Mouse (Mus musculus): ENCODE measurements at regions not wholly inside any gene's neighbourhood (a gene's known extent, or its start where the extent isn't known, plus 50 kb on each side); places are given as distances from the start of the nearest gene placed in this dataset.

DNA sequence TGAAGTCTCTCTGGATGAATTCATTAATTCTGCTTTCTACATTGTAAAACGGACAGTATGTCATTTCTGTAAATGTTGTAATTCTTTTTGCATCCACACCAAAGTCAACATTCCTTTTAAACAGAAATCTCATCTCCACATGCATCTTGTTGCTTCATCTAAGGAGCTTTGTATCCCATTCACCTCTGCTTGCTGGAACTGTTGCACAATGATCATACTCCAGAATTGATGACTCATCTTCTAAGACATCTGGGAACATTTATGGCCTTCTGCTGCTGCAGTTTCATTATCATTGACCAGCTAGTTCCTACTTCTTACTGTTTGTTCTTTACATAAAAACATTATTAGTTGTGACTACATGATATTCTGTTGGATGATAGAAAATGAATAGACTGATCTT, 1926.9 kb upstream of the Gm38303 start:
- ATAC-seq (no peak), DNase-seq (ENCODE audit: low read depth, low spot score) (no peak)
- no peaks in the 10 kb centered on the region for H3K27me3 ChIP-seq
- POLR2A ChIA-PET = no interaction called here
- no peak for TF ChIP-seq CTCF (IDR thresholded peaks at IDR 0.05)
- CTCF ChIA-PET = interaction anchor here (1.1 kb wide), 1 partner anchor 12 kb away, joined by 3 read pairs; no protein-coding TSS in a partner anchor
- in situ Hi-C loops (cut with MboI; ENCODE audit: low pct_unique_long_range_greater_than_20kb) = no loop called here

DNA sequence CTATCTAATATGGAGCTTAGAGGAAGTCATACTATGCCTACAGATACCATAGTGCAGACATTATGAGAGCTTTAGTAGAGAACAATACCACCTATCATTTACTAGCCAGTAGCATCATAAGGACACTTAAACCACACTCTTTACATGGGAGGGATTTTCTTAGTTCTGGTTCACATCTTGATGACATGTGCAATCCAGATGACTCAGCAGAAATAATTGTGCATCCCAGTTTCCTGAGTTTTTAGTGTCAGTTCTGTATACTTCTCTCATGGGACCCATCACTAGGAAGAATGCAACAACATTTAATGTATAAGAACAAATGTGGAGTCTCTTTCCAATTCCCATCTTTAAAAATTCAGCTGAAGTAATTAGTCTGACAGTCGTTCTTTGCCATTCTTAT, 1922.2 kb upstream of the Gm38303 start:
- H3K27me3 ChIP-seq = no peaks in the 10 kb centered on the region
- no peak for TF ChIP-seq CTCF (IDR thresholded peaks at IDR 0.05)
- in situ Hi-C loops (cut with MboI; ENCODE audit: low pct_unique_long_range_greater_than_20kb) = no loop called here
- DNase-seq (ENCODE audit: low read depth, low spot score) = no peak
- ATAC-seq = no peak
- ChIA-PET CTCF (interaction anchor here (1.2 kb wide), 1 partner anchor 19 kb away, joined by 4 read pairs; no protein-coding TSS in a partner anchor), POLR2A (no interaction called here)

DNA sequence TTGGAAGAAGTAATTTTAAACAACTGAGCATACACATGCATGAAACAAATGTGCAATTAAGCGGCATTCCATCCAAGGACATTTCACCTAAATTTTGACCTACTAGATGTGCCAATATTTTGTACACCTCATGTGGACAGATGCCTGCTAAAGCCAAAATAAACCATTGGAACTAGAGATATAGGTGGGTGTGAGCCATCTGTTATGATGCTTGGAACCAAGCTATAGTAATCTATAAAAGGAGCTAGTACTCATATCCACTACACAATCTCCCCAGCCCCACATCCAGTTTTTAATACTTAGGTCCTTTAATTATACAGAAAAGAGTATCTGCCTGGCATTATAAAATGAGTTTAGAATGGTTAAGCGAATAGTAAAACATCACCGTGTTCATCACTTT, 1910.7 kb upstream of the Gm38303 start:
- TF ChIP-seq CTCF (IDR thresholded peaks at IDR 0.05) = no peak
- no peaks in the 10 kb centered on the region for H3K27me3 ChIP-seq
- DNase-seq (ENCODE audit: low read depth, low spot score) = no peak
- CTCF ChIA-PET = no interaction called here
- POLR2A ChIA-PET = no interaction called here
- ATAC-seq = no peak
- in situ Hi-C loops (cut with MboI; ENCODE audit: low pct_unique_long_range_greater_than_20kb) = no loop called here

DNA sequence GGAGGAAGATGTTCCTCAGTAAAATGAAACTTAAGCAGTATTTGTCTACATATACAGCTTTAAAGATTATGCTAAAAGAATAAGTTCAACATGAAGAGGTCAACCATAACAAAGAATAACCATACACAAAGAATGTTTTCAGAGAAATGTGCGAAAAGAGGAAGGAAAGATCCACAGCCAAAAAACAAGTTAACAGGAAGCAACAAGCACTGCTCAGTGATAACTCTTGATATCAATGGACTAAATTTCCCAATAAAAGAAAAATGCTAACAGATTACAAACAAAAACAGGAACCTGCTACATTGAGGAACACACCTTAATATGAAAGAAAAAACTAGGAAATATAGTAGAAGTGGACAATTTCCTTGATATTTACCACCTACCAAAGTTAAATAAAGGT, 1905.5 kb upstream of the Gm38303 start:
- ChIA-PET CTCF (no interaction called here), POLR2A (no interaction called here)
- in situ Hi-C loops (cut with MboI; ENCODE audit: low pct_unique_long_range_greater_than_20kb) = no loop called here
- no peaks in the 10 kb centered on the region for H3K27me3 ChIP-seq
- ATAC-seq (no peak), DNase-seq (ENCODE audit: low read depth, low spot score) (no peak)
- no peak for TF ChIP-seq CTCF (IDR thresholded peaks at IDR 0.05)

DNA sequence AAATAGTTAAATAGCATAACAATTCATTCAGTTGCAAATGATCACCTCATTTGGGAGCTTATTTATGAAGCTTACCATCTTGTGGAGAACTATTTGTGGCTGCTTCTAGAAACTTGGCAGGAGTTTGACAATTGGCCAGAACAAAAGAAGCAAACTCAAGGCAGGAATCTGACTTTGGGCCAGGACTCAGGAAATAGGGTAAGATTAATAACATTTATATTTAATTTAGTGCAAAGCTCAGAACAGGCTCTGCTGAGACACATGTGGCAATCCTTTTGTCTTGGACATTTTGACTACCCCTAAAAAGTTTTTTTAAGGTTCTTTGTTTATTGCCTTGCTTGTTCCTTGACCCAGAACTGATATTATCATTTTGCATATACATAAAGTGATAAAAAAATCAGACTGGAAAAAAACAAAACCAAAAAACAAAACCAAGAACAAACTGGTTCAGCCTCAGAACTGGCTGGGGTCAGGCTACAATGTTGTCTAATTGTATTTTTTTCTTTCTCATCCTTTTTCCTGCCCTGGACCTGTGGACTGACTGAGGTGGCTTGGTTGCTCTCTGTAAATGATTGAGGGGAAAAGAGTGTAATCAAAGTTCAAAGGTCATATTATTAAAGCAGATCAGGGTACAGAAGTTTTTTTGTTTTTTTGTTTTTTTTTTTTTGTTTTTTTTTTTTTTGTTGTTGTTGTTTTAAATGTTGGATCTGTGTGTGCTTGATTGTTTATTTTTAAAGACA, 1892.4 kb upstream of the Gm38303 start:
- DNase-seq (ENCODE audit: low read depth, low spot score) (no peak), ATAC-seq (no peak)
- ChIA-PET CTCF (no interaction called here), POLR2A (no interaction called here)
- H3K27me3 ChIP-seq = no peaks in the 10 kb centered on the region
- in situ Hi-C loops (cut with MboI; ENCODE audit: low pct_unique_long_range_greater_than_20kb) = no loop called here
- TF ChIP-seq CTCF (IDR thresholded peaks at IDR 0.05) = no peak

DNA sequence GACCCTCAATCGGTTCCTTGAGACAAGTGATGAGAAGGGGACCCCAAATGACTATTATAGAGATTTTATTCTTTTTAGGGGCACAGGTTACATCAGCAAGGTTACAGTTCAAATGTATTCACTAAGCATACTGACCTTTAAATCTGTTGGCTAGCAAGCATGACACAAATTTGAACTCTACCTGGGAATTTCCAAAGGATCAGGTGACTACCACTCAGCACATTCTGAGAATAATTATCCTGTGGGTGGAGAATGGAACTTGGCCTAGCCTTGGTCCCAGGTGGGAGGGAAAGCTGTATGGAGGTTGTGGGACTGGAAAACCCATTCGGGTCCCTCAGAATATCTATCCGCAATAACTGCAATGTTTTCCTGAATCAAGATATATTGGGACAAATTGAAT, 1891.3 kb upstream of the Gm38303 start:
- ATAC-seq = no peak
- H3K27me3 ChIP-seq = no peaks in the 10 kb centered on the region
- DNase-seq (ENCODE audit: low read depth, low spot score) = no peak
- in situ Hi-C loops (cut with MboI; ENCODE audit: low pct_unique_long_range_greater_than_20kb) = no loop called here
- no peak for TF ChIP-seq CTCF (IDR thresholded peaks at IDR 0.05)
- CTCF ChIA-PET = no interaction called here
- POLR2A ChIA-PET = no interaction called here

DNA sequence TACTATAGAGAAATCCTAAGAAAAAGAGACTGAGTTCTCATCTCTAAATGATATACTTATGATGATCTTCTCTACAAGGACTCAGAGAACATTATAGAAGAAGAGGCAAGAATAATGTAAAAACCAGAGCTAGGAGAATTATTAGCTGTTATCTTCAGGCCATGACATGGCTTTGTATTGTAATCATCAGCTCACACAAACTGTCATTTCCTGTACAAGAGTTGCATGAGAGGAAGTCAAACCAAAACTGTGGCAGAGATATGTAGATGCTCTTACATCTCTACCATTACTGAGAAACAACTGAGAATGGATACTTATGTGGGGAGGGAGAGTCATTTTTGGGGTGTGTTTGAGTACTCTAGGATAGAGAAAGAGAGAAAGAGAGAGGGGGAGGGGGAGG, 1889.4 kb upstream of the Gm38303 start:
- ChIA-PET CTCF (no interaction called here), POLR2A (no interaction called here)
- H3K27me3 ChIP-seq = no peaks in the 10 kb centered on the region
- ATAC-seq (no peak), DNase-seq (ENCODE audit: low read depth, low spot score) (no peak)
- TF ChIP-seq CTCF (IDR thresholded peaks at IDR 0.05) = no peak
- in situ Hi-C loops (cut with MboI; ENCODE audit: low pct_unique_long_range_greater_than_20kb) = no loop called here

DNA sequence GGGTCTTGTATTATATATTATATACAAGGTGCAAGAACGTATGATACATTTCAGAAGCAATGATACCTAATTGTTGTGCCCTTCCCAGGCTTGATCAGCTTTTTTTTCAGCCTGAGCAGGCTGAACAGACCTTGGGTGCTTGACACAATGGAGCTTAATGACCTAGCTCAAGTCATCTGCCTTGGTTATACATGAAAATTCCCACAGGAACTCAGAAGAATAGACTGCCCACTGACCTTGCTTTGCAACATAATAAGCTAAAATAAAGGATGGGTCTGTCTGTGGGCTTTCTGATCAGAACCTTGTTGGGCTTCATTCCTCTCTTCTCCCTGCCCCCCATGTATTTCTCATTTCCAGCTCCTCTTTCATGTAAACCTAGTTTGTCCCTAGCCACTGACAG, 1880.6 kb upstream of the Gm38303 start:
- H3K27me3 ChIP-seq = no peaks in the 10 kb centered on the region
- no peak for TF ChIP-seq CTCF (IDR thresholded peaks at IDR 0.05)
- ChIA-PET CTCF (no interaction called here), POLR2A (no interaction called here)
- no peak for DNase-seq (ENCODE audit: low read depth, low spot score)
- in situ Hi-C loops (cut with MboI; ENCODE audit: low pct_unique_long_range_greater_than_20kb) = no loop called here
- no peak for ATAC-seq

DNA sequence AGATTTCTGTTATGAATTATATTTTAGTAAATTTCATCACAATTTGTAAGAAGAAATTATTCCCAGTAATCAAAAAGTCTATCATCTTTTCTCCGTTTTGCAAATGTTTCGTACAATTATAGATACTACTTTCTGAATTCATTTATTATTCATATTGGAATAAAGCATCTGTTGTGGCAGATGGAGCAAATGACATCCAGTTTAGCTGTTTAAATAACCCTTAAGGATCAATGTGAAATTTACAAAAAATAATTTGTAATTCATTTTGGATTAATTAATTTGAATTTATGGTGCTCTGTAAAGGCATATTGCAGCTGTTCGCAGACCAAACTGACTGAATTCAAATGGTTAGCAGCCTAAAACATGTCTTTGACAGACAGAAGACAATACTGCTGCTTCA, 1879.3 kb upstream of the Gm38303 start:
- in situ Hi-C loops (cut with MboI; ENCODE audit: low pct_unique_long_range_greater_than_20kb) = no loop called here
- no peaks in the 10 kb centered on the region for H3K27me3 ChIP-seq
- ChIA-PET CTCF (no interaction called here), POLR2A (no interaction called here)
- no peak for ATAC-seq
- no peak for DNase-seq (ENCODE audit: low read depth, low spot score)
- TF ChIP-seq CTCF (IDR thresholded peaks at IDR 0.05) = no peak

DNA sequence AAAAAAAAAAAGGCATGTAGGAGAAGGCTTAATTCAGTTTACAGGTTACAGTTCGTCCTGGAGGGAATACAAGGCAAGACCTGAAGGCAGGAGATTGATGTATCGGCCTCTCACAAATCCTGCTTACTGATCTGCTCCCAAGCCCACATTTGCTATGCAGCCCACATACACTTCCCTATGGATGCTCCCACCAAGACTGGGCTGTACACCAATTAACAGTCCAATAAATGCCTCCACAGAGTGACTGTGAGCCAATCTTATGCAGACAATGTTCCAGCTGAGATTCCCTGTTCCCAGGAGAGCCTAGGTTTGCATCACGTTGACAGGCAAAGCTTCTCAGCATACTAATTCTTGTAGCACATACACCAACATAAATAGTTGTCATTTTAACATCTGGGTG, 1837.9 kb upstream of the Gm38303 start:
- in situ Hi-C loops (cut with MboI; ENCODE audit: low pct_unique_long_range_greater_than_20kb) = no loop called here
- ChIA-PET CTCF (no interaction called here), POLR2A (no interaction called here)

DNA sequence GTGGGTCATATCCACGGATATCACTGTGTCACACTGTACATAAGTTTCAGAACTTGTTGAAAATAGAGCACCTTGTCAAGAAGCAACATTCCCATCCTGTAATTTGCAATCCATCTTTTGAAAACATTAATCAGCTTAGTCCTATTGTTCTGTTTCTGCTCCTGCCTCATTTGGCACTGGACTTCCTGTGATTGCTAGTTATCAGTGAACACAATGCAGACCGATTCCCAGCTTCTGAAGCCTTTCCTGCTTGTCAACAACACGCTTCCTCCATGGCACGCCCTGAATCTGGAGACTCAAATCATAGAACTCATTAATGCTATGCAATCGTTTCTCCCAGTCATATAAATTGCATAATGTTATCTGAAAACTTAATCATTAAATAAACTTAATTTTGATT, 1815.8 kb upstream of the Gm38303 start:
- ChIA-PET POLR2A (no interaction called here), CTCF (interaction anchor here (1.3 kb wide), 1 partner anchor 10 kb away, joined by 4 read pairs; no protein-coding TSS in a partner anchor)
- no peak for ATAC-seq
- no peak for TF ChIP-seq CTCF (IDR thresholded peaks at IDR 0.05)
- in situ Hi-C loops (cut with MboI; ENCODE audit: low pct_unique_long_range_greater_than_20kb) = no loop called here
- DNase-seq (ENCODE audit: low read depth, low spot score) = no peak
- no peaks in the 10 kb centered on the region for H3K27me3 ChIP-seq

More for the DNA sequence above, 1837.9 kb upstream of the Gm38303 start:
- H3K27me3 ChIP-seq = no peaks in the 10 kb centered on the region
- TF ChIP-seq CTCF (IDR thresholded peaks at IDR 0.05) = no peak
- DNase-seq (ENCODE audit: low read depth, low spot score) (no peak), ATAC-seq (no peak)
